Mouse (Mus musculus) neural tube, embryonic 12.5 days (tissue): Measurements from ENCODE around the gene Slc25a34. TPM values are rescaled to one million over a fixed set of nuclear protein-coding genes. Genes with fewer than 3 reads are reported as not detected.

Source experiments
- ATAC-seq: fragments of 200-750 bp; cut with Nextera tagmentation; 2 replicates; pipeline ENCODE4 v1.8.0; 2017; ENCODE audit warnings: low read depth, mild to moderate bottlenecking, moderate TSS enrichment, moderate library complexity; ENCODE audit not compliant: low FRiP score
- H3K27ac ChIP-seq: fragments of 300-500 bp; sonication (generic); 2 replicates; pipeline ENCODE4 v1.5.1; 2016
- H3K27me3 ChIP-seq: fragments of 300-500 bp; sonication (generic); replicated peaks from 2 replicates; pipeline ENCODE4 v1.6.1; 2016; ENCODE audit warnings: mild to moderate bottlenecking
- H3K36me3 ChIP-seq: fragments of 300-500 bp; sonication (generic); 2 replicates; pipeline ENCODE4 v1.6.1; 2016; ENCODE audit warnings: mild to moderate bottlenecking
- H3K4me1 ChIP-seq: fragments of 300-500 bp; sonication (generic); 2 replicates; pipeline ENCODE4 v1.6.1; 2016
- H3K4me2 ChIP-seq: fragments of 300-500 bp; sonication (generic); replicated peaks from 2 replicates; pipeline ENCODE4 v1.6.1; 2016; ENCODE audit warnings: mild to moderate bottlenecking
- H3K4me3 ChIP-seq: fragments of 300-500 bp; sonication (generic); 2 replicates; pipeline ENCODE4 v1.5.1; 2016
- H3K9ac ChIP-seq: fragments of 300-500 bp; sonication (generic); 2 replicates; pipeline ENCODE4 v1.6.1; 2016; ENCODE audit warnings: mild to moderate bottlenecking
- H3K9me3 ChIP-seq: fragments of 300-500 bp; sonication (generic); 2 replicates; pipeline ENCODE4 v1.6.1; 2016; ENCODE audit warnings: mild to moderate bottlenecking
- WGBS: fragments of 180-500 bp; shearing (Covaris S2); methylation state at CpG from one replicate; pipeline ENCODE4 v1.1.7; 2016; 5-methylcytosine and 5-hydroxymethylcytosine counted together
- polyA plus RNA-seq: library from polyadenylated mRNA; unstranded; fragments of >200 nt; fragmentation: Nextera tagmentation; extraction: Ambion mirVana; gene quantifications from 2 replicates; pipeline ENCODE4 v1.2.1, GENCODE M21; 2016

The Slc25a34 gene
- polyA plus RNA-seq, 1 experiment from 2014 or later = not detected

GRCm38 (mm10) chr4:141624983-141625773 is 1.6 kb upstream of the Slc25a34 start:
- ATAC-seq = no peak
- 80% methylated on average over 19 of the region's 19 CpGs for WGBS
- H3K4me2 ChIP-seq = no peak overlapping the region
- no peaks in the 10 kb centered on the region for H3K9me3 ChIP-seq
- no peak overlapping the region for H3K27ac ChIP-seq
- H3K4me1 ChIP-seq = peaks cover 4% of the 10 kb centered on the region; the same call in 1 of the 2 replicates
- no peak overlapping the region for H3K4me3 ChIP-seq
- H3K9ac ChIP-seq = no peak overlapping the region
- peaks cover 41% of the 10 kb centered on the region for H3K36me3 ChIP-seq
- H3K27me3 ChIP-seq = no peaks in the 10 kb centered on the region

DNA sequence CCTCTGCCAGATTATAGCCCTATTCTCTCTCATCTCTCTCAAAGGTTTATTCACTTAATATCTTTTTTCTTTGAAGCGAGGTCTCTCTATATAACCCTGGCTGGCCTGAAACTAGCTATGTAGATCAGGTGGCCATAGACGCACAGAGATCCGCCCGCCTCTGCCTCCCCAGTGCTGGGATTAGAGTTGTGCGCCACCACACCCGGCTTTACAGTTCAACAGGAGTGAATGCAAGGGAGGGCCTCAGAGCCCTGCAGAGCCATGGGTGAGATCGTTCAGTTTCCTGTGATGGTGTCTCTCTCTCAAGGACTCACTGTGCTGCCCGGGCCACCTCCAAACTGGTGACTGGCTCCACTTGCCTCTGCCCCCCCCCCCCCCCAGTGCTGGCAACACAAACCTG is 513 bp upstream of the Slc25a34 start:
- no peak overlapping the region for H3K9ac ChIP-seq
- no peak overlapping the region for H3K27ac ChIP-seq
- H3K9me3 ChIP-seq = no peaks in the 10 kb centered on the region
- H3K27me3 ChIP-seq = no peaks in the 10 kb centered on the region
- H3K4me1 ChIP-seq = peaks cover 4% of the 10 kb centered on the region; the same call in 1 of the 2 replicates
- ATAC-seq = no peak
- 93% methylated on average over 8 of the region's 8 CpGs for WGBS
- peaks cover 31% of the 10 kb centered on the region for H3K36me3 ChIP-seq
- H3K4me2 ChIP-seq = no peak overlapping the region
- H3K4me3 ChIP-seq = no peak overlapping the region

DNA sequence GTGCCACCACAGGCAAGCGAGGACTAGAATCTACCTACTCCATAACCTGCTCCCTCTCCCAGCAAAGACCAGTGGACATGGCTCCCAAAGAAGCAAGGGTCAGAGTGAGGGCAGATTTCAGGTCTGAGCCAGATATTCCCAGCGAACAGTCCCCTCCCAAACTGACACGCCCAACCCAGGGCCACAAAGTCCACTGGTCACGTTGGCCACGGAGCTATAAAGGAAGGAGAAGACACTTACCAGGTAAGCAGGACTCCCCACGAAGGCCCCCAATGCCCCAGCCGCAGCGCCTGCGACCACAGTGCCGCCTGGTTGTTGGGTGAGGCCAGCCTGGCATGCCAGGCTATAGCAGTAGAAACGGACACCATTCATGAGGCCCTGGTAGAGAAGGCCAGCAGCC is 584 bp downstream of the Slc25a34 start:
- Histone ChIP-seq H3K4me2 (no peak overlapping the region), H3K4me1 (peaks cover 4% of the 10 kb centered on the region; the same call in 1 of the 2 replicates), H3K9ac (no peak overlapping the region), H3K9me3 (no peaks in the 10 kb centered on the region), H3K36me3 (peaks cover 20% of the 10 kb centered on the region), H3K4me3 (no peak overlapping the region), H3K27me3 (no peaks in the 10 kb centered on the region), H3K27ac (no peak overlapping the region)
- WGBS = 90% methylated on average over 11 of the region's 11 CpGs
- ATAC-seq = no peak

DNA sequence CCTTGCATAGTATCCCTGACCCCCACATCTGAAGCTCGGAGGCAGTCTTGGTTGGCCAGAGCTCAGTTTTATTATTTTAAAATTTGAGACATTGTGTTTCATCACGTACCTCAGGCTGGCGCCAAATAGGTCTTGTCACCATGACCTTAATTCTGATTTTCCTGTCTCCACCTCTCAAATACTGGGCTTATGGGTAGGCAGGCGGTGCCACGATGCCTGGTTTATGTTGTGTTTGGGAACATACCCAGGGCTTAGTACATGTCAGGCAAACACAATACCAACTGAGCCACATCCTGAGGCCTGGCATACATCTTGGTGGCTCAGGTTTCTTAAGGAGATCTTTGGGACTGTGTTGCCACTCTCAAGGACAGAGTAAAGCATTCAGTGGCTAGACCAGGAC is 1.0 kb downstream of the Slc25a34 start:
- Histone ChIP-seq H3K9ac (no peak overlapping the region), H3K36me3 (peaks cover 15% of the 10 kb centered on the region), H3K4me2 (no peak overlapping the region), H3K27me3 (0 out of 2 replicates have a peak, but pooled peaks cover 2% of the 10 kb centered on the region), H3K27ac (no peak overlapping the region), H3K9me3 (no peaks in the 10 kb centered on the region), H3K4me3 (no peak overlapping the region), H3K4me1 (peaks cover 8% of the 10 kb centered on the region)
- 93% methylated on average over 5 of the region's 5 CpGs for WGBS
- ATAC-seq = no peak

GRCm38 (mm10) chr4:141622091-141622490 is 1.5 kb downstream of the Slc25a34 start:
- Histone ChIP-seq H3K4me1 (peaks cover 13% of the 10 kb centered on the region), H3K9ac (no peak overlapping the region), H3K36me3 (peaks cover 14% of the 10 kb centered on the region), H3K4me3 (no peak overlapping the region), H3K9me3 (no peaks in the 10 kb centered on the region), H3K4me2 (no peak overlapping the region), H3K27me3 (0 out of 2 replicates have a peak, but pooled peaks cover 4% of the 10 kb centered on the region), H3K27ac (no peak overlapping the region)
- WGBS = 85% methylated on average over 8 of the region's 8 CpGs
- no peak for ATAC-seq

- Histone ChIP-seq H3K4me1 (peaks cover 13% of the 10 kb centered on the region), H3K27ac (no peak overlapping the region), H3K4me3 (no peak overlapping the region), H3K36me3 (peaks cover 7% of the 10 kb centered on the region), H3K27me3 (0 out of 2 replicates have a peak, but pooled peaks cover 4% of the 10 kb centered on the region), H3K9ac (no peak overlapping the region), H3K9me3 (no peaks in the 10 kb centered on the region), H3K4me2 (no peak overlapping the region)
- no peak for ATAC-seq
- 85% methylated on average over 8 of the region's 8 CpGs for WGBS
These were observed 2.3 kb downstream of the Slc25a34 start for GRCm38 (mm10) chr4:141621297-141621696.

DNA sequence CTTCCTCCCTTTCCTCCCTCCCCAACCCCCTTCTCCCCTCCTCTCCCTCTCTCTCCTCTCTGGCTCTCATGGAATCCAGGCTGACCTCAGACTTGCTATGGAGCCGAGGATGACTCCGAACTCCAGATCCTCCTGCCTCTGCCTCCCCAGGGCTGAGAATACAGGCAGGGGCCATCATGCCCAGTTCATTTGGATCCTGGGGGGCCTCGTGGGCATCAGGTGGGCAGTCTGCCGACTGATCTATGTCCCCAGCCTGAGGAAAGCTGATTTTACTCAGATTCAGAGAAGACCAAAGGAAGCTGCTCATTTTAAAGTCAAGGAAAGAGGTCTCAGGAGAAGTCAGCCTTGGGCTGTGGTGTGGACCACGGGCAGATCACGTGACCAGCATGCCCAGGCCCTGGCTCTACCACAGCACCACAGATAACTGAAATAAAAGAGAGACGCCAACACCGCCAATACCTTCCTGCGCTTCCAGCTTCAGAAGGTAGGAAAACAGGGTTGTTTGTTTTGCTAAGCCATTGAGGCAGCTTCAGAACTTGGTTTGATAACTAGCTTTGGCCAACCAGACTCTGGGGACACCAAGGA is 4.2 kb downstream of the Slc25a34 start:
- Histone ChIP-seq H3K9ac (no peak overlapping the region), H3K36me3 (no peaks in the 10 kb centered on the region), H3K9me3 (no peaks in the 10 kb centered on the region), H3K4me1 (peaks cover 17% of the 10 kb centered on the region), H3K4me2 (no peak overlapping the region), H3K4me3 (no peak overlapping the region), H3K27ac (no peak overlapping the region), H3K27me3 (0 out of 2 replicates have a peak, but pooled peaks cover 4% of the 10 kb centered on the region)
- WGBS = 84% methylated on average over 9 of the region's 9 CpGs
- ATAC-seq = no peak

GRCm38 (mm10) chr4:141618565-141619243 is 4.9 kb downstream of the Slc25a34 start, which contains the start of gene Tmem82:
Tmem82 (minus strand) TSS chr4:141618633.
- Histone ChIP-seq H3K9ac (0 out of 2 replicates have a peak within 1 kb of the TSS, but pooled peaks have one; percentile 26), H3K9me3 (no peaks in the 10 kb centered on the region), H3K27ac (no peak within 1 kb of the TSS), H3K4me3 (peak within 1 kb of the TSS; percentile 15; the same call in 1 of the 2 replicates), H3K4me2 (peak within 1 kb of the TSS; percentile 55), H3K27me3 (0 out of 2 replicates have a peak, but pooled peaks cover 4% of the 10 kb centered on the region), H3K36me3 (no peaks in the 10 kb centered on the region), H3K4me1 (peaks cover 17% of the 10 kb centered on the region)
- ATAC-seq = peak; percentile 31; the same call in 1 of the 2 replicates
- WGBS = 27% methylated on average over 20 of the region's 20 CpGs

- peak; percentile 55 for ATAC-seq
These were observed 5.6 kb downstream of the Slc25a34 start for GRCm38 (mm10) chr4:141617863-141618564.

DNA sequence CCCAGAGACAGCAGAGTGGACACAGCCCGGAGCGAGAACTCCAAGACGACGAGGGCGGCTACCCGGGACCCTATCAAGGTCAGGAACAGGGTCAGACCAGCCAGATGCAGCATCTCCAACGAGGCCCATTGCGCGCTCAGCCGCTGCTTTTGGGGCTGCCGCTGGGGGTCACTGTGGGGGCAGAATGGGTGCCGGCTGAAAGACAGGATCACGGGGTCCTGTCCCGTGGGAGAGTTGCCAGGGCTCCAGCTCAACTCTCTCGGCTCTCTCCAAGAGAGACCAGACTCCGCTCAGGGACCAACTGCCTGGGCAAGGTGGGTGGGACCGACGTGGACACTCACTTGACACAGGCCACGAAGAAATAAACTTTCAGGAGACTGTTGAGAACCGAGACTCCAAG is 6.3 kb downstream of the Slc25a34 start:
- ATAC-seq = peak; percentile 43; the same call in 1 of the 2 replicates
- Histone ChIP-seq H3K9ac (0 out of 2 replicates have a peak overlapping the region, but pooled peaks have one; percentile 26), H3K4me1 (peaks cover 14% of the 10 kb centered on the region), H3K27me3 (0 out of 2 replicates have a peak, but pooled peaks cover 4% of the 10 kb centered on the region), H3K4me3 (peak overlapping the region; percentile 15; the same call in 1 of the 2 replicates), H3K27ac (no peak overlapping the region), H3K4me2 (peak overlapping the region; percentile 55), H3K36me3 (no peaks in the 10 kb centered on the region), H3K9me3 (no peaks in the 10 kb centered on the region)
- 3% methylated on average over 20 of the region's 20 CpGs for WGBS

More at GRCm38 (mm10) chr4:141617863-141618564, 5.6 kb downstream of the Slc25a34 start:
- Histone ChIP-seq H3K27ac (no peak overlapping the region), H3K27me3 (0 out of 2 replicates have a peak, but pooled peaks cover 4% of the 10 kb centered on the region), H3K9ac (0 out of 2 replicates have a peak overlapping the region, but pooled peaks have one; percentile 26), H3K4me1 (peaks cover 14% of the 10 kb centered on the region), H3K4me2 (peak overlapping the region; percentile 55), H3K4me3 (0 out of 2 replicates have a peak overlapping the region, but pooled peaks have one; percentile 15), H3K9me3 (no peaks in the 10 kb centered on the region), H3K36me3 (no peaks in the 10 kb centered on the region)
- 13% methylated on average over 22 of the region's 22 CpGs for WGBS

- no peaks in the 10 kb centered on the region for H3K36me3 ChIP-seq
- no peak overlapping the region for H3K4me2 ChIP-seq
- H3K9ac ChIP-seq = no peak overlapping the region
- no peak overlapping the region for H3K27ac ChIP-seq
- ATAC-seq = no peak
- no peaks in the 10 kb centered on the region for H3K9me3 ChIP-seq
- H3K27me3 ChIP-seq = 0 out of 2 replicates have a peak, but pooled peaks cover 4% of the 10 kb centered on the region
- peaks cover 14% of the 10 kb centered on the region for H3K4me1 ChIP-seq
- 72% methylated on average over 6 of the region's 6 CpGs for WGBS
- H3K4me3 ChIP-seq = no peak overlapping the region
These were observed 6.8 kb downstream of the Slc25a34 start for GRCm38 (mm10) chr4:141616811-141617210.
